Mouse (Mus musculus): ENCODE data around the gene Hsf4.

DNA sequence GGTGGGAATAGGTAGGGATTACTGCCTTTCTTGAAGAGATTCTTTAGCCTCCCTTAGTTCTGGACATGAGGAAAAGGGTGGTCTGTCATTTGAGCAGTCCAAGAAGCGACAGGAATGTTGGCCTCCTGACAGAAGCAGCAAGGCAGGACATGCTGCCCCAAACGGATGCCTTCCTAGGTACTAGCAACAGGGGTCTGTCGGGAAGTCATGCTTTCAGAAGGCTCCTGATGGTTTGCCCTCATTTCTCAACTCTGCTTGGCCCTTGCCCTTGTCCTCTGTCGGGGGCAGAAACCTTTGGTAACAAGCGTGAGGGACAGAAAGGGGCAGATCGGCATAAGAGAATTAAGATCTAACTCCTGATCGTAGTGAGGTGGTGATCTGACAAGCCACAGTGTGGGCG, 40.5 kb downstream of the Hsf4 start:
- TF ChIP-seq CTCF (IDR thresholded peaks at IDR 0.05) (no peak), POLR2A (IDR thresholded peaks at IDR 0.05; ENCODE audit: insufficient read depth, low read depth, low read length) (no peak), EP300 (IDR thresholded peaks at IDR 0.05; ENCODE audit: insufficient read depth, low read depth, low read length) (no peak)
